Mouse (Mus musculus) CD4-positive, CD25-positive, alpha-beta regulatory T cell, adult 2 months (primary cell): Measurements from ENCODE around the gene Gm16181.

Source experiments
- DNase-seq: peaks from one replicate; pipeline ENCODE4 v3.0.0-alpha.2; 2012; ENCODE audit warnings: low read depth, low spot score

The Gm16181 gene

GRCm38 (mm10) chr17:35195631-35196320, 24.9 kb upstream of the Gm16181 start:
- peak; percentile 96 for DNase-seq

GRCm38 (mm10) chr17:35196321-35196641, 24.4 kb upstream of the Gm16181 start:
- peak; percentile 44 for DNase-seq

GRCm38 (mm10) chr17:35197126-35197525, 23.5 kb upstream of the Gm16181 start:
- peak; percentile 74 for DNase-seq

- DNase-seq, result peak; percentile 13
Measured at GRCm38 (mm10) chr17:35198029-35198428, 22.6 kb upstream of the Gm16181 start.

GRCm38 (mm10) chr17:35198946-35199345, 21.7 kb upstream of the Gm16181 start:
- no peak for DNase-seq

GRCm38 (mm10) chr17:35200398-35200797, 20.2 kb upstream of the Gm16181 start:
- peak; percentile 92 for DNase-seq

- peak; percentile 56 for DNase-seq
Measured at GRCm38 (mm10) chr17:35201128-35201527, 19.5 kb upstream of the Gm16181 start.

GRCm38 (mm10) chr17:35201787-35202186, 18.8 kb upstream of the Gm16181 start, which contains the start of gene Tnf:
TSS of gene Tnf (minus strand) at chr17:35202007.
- DNase-seq, result peak; percentile 88

GRCm38 (mm10) chr17:35202442-35202841, 18.2 kb upstream of the Gm16181 start:
- no peak for DNase-seq

- DNase-seq, result peak; percentile 88
Measured at GRCm38 (mm10) chr17:35204494-35205379, 15.9 kb upstream of the Gm16181 start, which contains the start of gene Lta. TSS of gene Lta (minus strand) at chr17:35205351.

- DNase-seq, result no peak
Measured at GRCm38 (mm10) chr17:35205380-35205769, 15.3 kb upstream of the Gm16181 start.

- peak; percentile 89 for DNase-seq
Measured at GRCm38 (mm10) chr17:35209785-35210535, 10.7 kb upstream of the Gm16181 start.

GRCm38 (mm10) chr17:35210593-35210992, 10.0 kb upstream of the Gm16181 start:
- DNase-seq, result no peak

GRCm38 (mm10) chr17:35213071-35213470, 7.6 kb upstream of the Gm16181 start:
- DNase-seq, result no peak

- DNase-seq, result peak; percentile 67
Measured at GRCm38 (mm10) chr17:35218516-35219193, 2.0 kb upstream of the Gm16181 start.

GRCm38 (mm10) chr17:35219601-35220041, 1.0 kb upstream of the Gm16181 start:
- DNase-seq, result peak; percentile 71

GRCm38 (mm10) chr17:35222299-35222698, 1.7 kb downstream of the Gm16181 start:
- DNase-seq, result peak; percentile 39

- no peak for DNase-seq
Measured at GRCm38 (mm10) chr17:35224641-35225040, 4.0 kb downstream of the Gm16181 start.

- DNase-seq, result no peak
Measured at GRCm38 (mm10) chr17:35225456-35225855, 4.8 kb downstream of the Gm16181 start.

- DNase-seq, result peak; percentile 61
Measured at GRCm38 (mm10) chr17:35226561-35227046, 6.0 kb downstream of the Gm16181 start.

- DNase-seq, result peak; percentile 74
Measured at GRCm38 (mm10) chr17:35231022-35231421, 10.4 kb downstream of the Gm16181 start.
